Mouse (Mus musculus) cerebellum, adult 9-10 months (tissue): Measurements from ENCODE around the gene Khk.

Experiments used
- DNase-seq: peaks from one replicate; pipeline ENCODE4 v3.0.0; 2022

Gene Khk

GRCm38 (mm10) chr5:30944344-30944743 lies 23.1 kb downstream of the Khk start:
- peak; percentile 12 for DNase-seq

GRCm38 (mm10) chr5:30944956-30945781 lies 23.9 kb downstream of the Khk start, which contains the start of gene Cgref1:
Gene Cgref1 (minus strand): TSS chr5:30945591.
- DNase-seq = peak; percentile 80

GRCm38 (mm10) chr5:30948620-30949019 lies 27.4 kb downstream of the Khk start:
- no peak for DNase-seq

GRCm38 (mm10) chr5:30949654-30950326 lies 28.6 kb downstream of the Khk start:
- DNase-seq = peak; percentile 84

GRCm38 (mm10) chr5:30950451-30950850 lies 29.2 kb downstream of the Khk start:
- DNase-seq = peak; percentile 64

- peak; percentile 40 for DNase-seq
These were observed 29.7 kb downstream of the Khk start for GRCm38 (mm10) chr5:30950922-30951321.

- DNase-seq = no peak
These were observed 30.5 kb downstream of the Khk start for GRCm38 (mm10) chr5:30951706-30952105.

GRCm38 (mm10) chr5:30952551-30952950 lies 31.3 kb downstream of the Khk start:
- peak; percentile 19 for DNase-seq

GRCm38 (mm10) chr5:30954065-30954464 lies 32.8 kb downstream of the Khk start:
- peak; percentile 76 for DNase-seq

- DNase-seq = peak; percentile 14
These were observed 33.3 kb downstream of the Khk start for GRCm38 (mm10) chr5:30954556-30954955.

- DNase-seq = peak; percentile 36
These were observed 34.5 kb downstream of the Khk start for GRCm38 (mm10) chr5:30955751-30956150.

- DNase-seq = peak; percentile 39
These were observed 36.7 kb downstream of the Khk start for GRCm38 (mm10) chr5:30957891-30958290.

- DNase-seq = no peak
These were observed 38.1 kb downstream of the Khk start for GRCm38 (mm10) chr5:30959198-30959854.

GRCm38 (mm10) chr5:30959966-30960501 lies 38.8 kb downstream of the Khk start, which contains the start of gene Preb:
Gene Preb (minus strand): TSS chr5:30960361.
- peak; percentile 98 for DNase-seq

GRCm38 (mm10) chr5:30960814-30961213 lies 39.6 kb downstream of the Khk start:
- DNase-seq = peak; percentile 31

- DNase-seq = peak; percentile 34
These were observed 40.6 kb downstream of the Khk start for GRCm38 (mm10) chr5:30961545-30962505.

GRCm38 (mm10) chr5:30963916-30964315 lies 42.7 kb downstream of the Khk start:
- no peak for DNase-seq

GRCm38 (mm10) chr5:30966189-30966588 lies 45.0 kb downstream of the Khk start:
- no peak for DNase-seq

- no peak for DNase-seq
These were observed 47.2 kb downstream of the Khk start, which contains the start of gene Tcf23 for GRCm38 (mm10) chr5:30968416-30968815. Gene Tcf23 (plus strand): TSS chr5:30968662.

GRCm38 (mm10) chr5:30969440-30969839 lies 48.2 kb downstream of the Khk start:
- DNase-seq = no peak

- no peak for DNase-seq
These were observed 53.8 kb downstream of the Khk start for GRCm38 (mm10) chr5:30974870-30975656.
